Mouse (Mus musculus) testis, postnatal 10 days (tissue): ENCODE measurements around the gene Qars.

Experiments
- DNase-seq: peaks from one replicate; pipeline ENCODE4 v3.0.0; 2021; ENCODE audit warnings: low spot score

Qars gene

GRCm38 (mm10) chr9:108507619-108508434, at the start of gene Qars:
Qars (plus strand) TSS chr9:108507706.
- peak; percentile 96 for DNase-seq

- no peak for DNase-seq
These were observed 47.6 kb upstream of the Qars start for GRCm38 (mm10) chr9:108459939-108460318.

GRCm38 (mm10) chr9:108460319-108461178, 47.0 kb upstream of the Qars start, which contains the start of gene Ccdc71:
Ccdc71 (plus strand) TSS chr9:108460527.
- peak; percentile 91 for DNase-seq

GRCm38 (mm10) chr9:108461181-108461631, 46.3 kb upstream of the Qars start, which contains the start of gene Klhdc8b:
Klhdc8b (minus strand) TSS chr9:108461581.
- DNase-seq: no peak

- DNase-seq: no peak
These were observed 45.8 kb upstream of the Qars start for GRCm38 (mm10) chr9:108461675-108462074.

GRCm38 (mm10) chr9:108462192-108462591, 45.3 kb upstream of the Qars start:
- no peak for DNase-seq

- DNase-seq: no peak
These were observed 43.8 kb upstream of the Qars start for GRCm38 (mm10) chr9:108463713-108464112.

- DNase-seq: no peak
These were observed 41.3 kb upstream of the Qars start for GRCm38 (mm10) chr9:108466219-108466618.

- no peak for DNase-seq
These were observed 38.1 kb upstream of the Qars start for GRCm38 (mm10) chr9:108469430-108469829.

- DNase-seq: no peak
These were observed 37.7 kb upstream of the Qars start for GRCm38 (mm10) chr9:108469845-108470244.

GRCm38 (mm10) chr9:108474528-108474927, 33.0 kb upstream of the Qars start:
- DNase-seq: no peak

- peak; percentile 91 for DNase-seq
These were observed 28.8 kb upstream of the Qars start for GRCm38 (mm10) chr9:108478638-108479156.

GRCm38 (mm10) chr9:108479241-108479640, 28.3 kb upstream of the Qars start:
- no peak for DNase-seq

- DNase-seq: no peak
These were observed 27.7 kb upstream of the Qars start, which contains the start of gene Lamb2 for GRCm38 (mm10) chr9:108479721-108480351. Lamb2 (plus strand) TSS chr9:108479736.

- no peak for DNase-seq
These were observed 26.5 kb upstream of the Qars start for GRCm38 (mm10) chr9:108480813-108481519.

GRCm38 (mm10) chr9:108481520-108482210, 25.8 kb upstream of the Qars start:
- no peak for DNase-seq

GRCm38 (mm10) chr9:108483051-108483790, 24.3 kb upstream of the Qars start:
- DNase-seq: no peak

GRCm38 (mm10) chr9:108484021-108484420, 23.5 kb upstream of the Qars start:
- no peak for DNase-seq

- DNase-seq: no peak
These were observed 22.1 kb upstream of the Qars start for GRCm38 (mm10) chr9:108485301-108485875.
